Mouse (Mus musculus): ENCODE data around the gene Acrv1. TPM values are rescaled to one million over a fixed set of nuclear protein-coding genes. Genes with fewer than 3 reads are reported as not detected.

Acrv1 gene
- total and polyA plus RNA-seq, 2 experiments from 2014 or later: not detected

DNA sequence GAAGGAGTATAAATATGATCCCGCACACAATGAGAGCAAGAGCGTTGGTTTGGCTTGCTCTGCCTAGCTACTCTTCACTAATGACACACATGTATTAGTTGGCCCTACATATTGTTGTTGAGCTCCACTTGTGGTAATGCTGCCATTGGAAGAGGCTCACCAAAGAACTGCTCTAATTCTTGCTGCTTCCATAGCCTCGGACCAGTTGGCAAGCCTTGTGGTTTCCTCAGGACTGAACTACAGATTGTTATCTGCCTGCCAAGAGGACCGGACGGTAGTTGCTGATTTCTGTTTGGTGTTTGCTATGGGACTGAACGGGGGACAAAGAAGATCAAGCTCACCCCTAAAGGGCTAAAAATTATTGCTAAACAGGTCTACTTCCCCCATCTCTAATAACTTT is 14.3 kb downstream of the Acrv1 start:
- WGBS: 94% methylated on average over 6 of the region's 6 CpGs
- no peak for DNase-seq (ENCODE audit: low spot score)
- H3K4me2 ChIP-seq (ENCODE audit: low read depth, low read length, poor library complexity, severe bottlenecking): no peak overlapping the region

DNA sequence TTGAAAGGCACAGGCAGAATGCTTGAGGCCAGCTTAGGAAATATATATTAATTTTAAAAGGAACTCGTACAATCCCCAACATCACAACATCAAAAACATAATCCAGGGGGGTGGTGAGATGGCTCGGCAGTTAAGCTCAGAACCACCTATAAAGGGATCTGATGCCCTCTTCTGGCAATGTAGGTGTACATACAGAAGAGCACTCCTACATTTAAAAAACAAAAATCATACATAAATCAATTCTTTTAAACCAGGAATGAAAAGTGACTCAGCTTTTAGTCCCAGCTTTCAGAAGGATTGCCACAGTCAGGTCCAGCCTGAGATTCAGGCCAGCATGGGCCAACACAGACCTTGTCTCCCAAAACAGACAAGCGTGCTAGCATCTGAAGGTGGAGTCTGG is 23.6 kb downstream of the Acrv1 start:
- TF ChIP-seq CTCF (IDR thresholded peaks at IDR 0.05): peak; percentile 63
- H3K4me1 ChIP-seq (ENCODE audit: insufficient read depth, low read length): no peaks in the 10 kb centered on the region

More for the DNA sequence above, 14.3 kb downstream of the Acrv1 start:
- ATAC-seq (ENCODE audit: low FRiP score): no peak
- Histone ChIP-seq H3K4me1 (ENCODE audit: insufficient read depth, low read length) (no peaks in the 10 kb centered on the region), H3K27ac (ENCODE audit: low read depth, low read length) (no peak overlapping the region), H3K9me3 (ENCODE audit: low read length) (no peaks in the 10 kb centered on the region), H3K9ac (replicated peaks; ENCODE audit: low read length, poor library complexity, severe bottlenecking) (no peak overlapping the region), H3K27me3 (ENCODE audit: insufficient read depth, low read length) (no peaks in the 10 kb centered on the region), H3K4me3 (ENCODE audit: low read depth, low read length) (no peak overlapping the region), H3K36me3 (ENCODE audit: insufficient read depth, low read length) (no peaks in the 10 kb centered on the region)
- no peak for TF ChIP-seq CTCF (IDR thresholded peaks at IDR 0.05)

DNA sequence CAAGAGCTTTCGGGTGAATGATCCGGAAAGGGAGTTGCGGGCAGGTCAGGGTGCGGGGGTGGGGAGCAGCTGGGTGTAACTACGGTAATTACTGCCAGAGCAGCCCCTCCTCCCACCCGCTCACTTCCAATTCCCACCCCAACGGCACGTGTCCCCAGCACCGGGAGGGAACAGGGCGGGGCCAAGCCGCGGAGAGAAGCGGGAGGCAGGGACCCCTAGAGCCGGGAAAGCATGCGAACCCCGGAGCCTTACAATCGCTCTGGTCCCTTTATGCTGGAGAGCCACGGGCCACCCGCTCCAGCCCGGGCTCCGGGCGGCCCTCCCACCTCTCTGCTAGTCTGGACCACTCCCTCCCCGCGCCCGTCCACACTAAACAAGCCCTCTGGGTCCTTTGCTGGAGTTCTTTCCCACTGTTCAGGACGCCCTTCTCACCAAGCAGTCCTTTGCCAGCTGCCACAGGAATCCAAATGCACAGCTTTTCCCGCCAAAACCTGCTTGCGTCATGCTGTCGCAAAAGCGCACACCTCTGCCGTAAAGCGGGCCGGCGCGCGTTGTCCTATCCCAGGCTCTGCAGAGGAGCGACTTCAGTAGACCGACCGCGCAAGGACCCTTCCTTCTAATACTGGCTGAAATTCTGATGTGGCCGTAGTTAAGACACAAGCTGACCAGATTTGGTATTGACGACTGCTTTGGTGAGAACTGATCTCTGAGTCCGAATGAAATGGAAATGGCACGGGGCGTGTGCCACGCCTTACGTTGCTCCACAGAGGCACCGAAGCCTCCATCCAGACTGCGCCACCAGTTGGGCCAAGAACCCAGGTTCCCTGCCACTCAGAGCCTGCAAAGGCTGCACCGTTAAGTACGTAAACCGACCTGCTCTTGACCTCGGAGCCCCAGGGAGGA is 33.4 kb downstream of the Acrv1 start:
- Histone ChIP-seq H3K36me3 (ENCODE audit: insufficient read depth, low read length) (no peaks in the 10 kb centered on the region), H3K4me2 (ENCODE audit: low read depth, low read length, poor library complexity, severe bottlenecking) (peak overlapping the region; percentile 99), H3K4me1 (ENCODE audit: insufficient read depth, low read length) (0 out of 2 replicates have a peak, but pooled peaks cover 5% of the 10 kb centered on the region), H3K9me3 (ENCODE audit: low read length) (no peaks in the 10 kb centered on the region), H3K9ac (replicated peaks; ENCODE audit: low read length, poor library complexity, severe bottlenecking) (peak overlapping the region; percentile 66), H3K4me3 (ENCODE audit: low read depth, low read length) (peak overlapping the region; percentile 62), H3K27me3 (ENCODE audit: insufficient read depth, low read length) (no peaks in the 10 kb centered on the region), H3K27ac (ENCODE audit: low read depth, low read length) (peak overlapping the region; percentile 65)
- under 1% methylated on average over 52 of the region's 53 CpGs for WGBS
- DNase-seq (ENCODE audit: low spot score) (peak; percentile 93), ATAC-seq (ENCODE audit: low FRiP score) (peak; percentile 93)
- peak; percentile 32 for TF ChIP-seq CTCF (IDR thresholded peaks at IDR 0.05)

More for the DNA sequence above, 23.6 kb downstream of the Acrv1 start:
- ATAC-seq (ENCODE audit: low FRiP score): no peak
- H3K9me3 ChIP-seq (ENCODE audit: low read length): no peaks in the 10 kb centered on the region
- WGBS: 71% methylated on average over 3 of the region's 3 CpGs
- no peak overlapping the region for H3K9ac ChIP-seq (replicated peaks; ENCODE audit: low read length, poor library complexity, severe bottlenecking)
- H3K4me2 ChIP-seq (ENCODE audit: low read depth, low read length, poor library complexity, severe bottlenecking): no peak overlapping the region
- no peaks in the 10 kb centered on the region for H3K27me3 ChIP-seq (ENCODE audit: insufficient read depth, low read length)
- H3K36me3 ChIP-seq (ENCODE audit: insufficient read depth, low read length): peaks cover 4% of the 10 kb centered on the region; the same call in 1 of the 2 replicates
- peak; percentile 35 for DNase-seq (ENCODE audit: low spot score)
- no peak overlapping the region for H3K4me3 ChIP-seq (ENCODE audit: low read depth, low read length)
- no peak overlapping the region for H3K27ac ChIP-seq (ENCODE audit: low read depth, low read length)

DNA sequence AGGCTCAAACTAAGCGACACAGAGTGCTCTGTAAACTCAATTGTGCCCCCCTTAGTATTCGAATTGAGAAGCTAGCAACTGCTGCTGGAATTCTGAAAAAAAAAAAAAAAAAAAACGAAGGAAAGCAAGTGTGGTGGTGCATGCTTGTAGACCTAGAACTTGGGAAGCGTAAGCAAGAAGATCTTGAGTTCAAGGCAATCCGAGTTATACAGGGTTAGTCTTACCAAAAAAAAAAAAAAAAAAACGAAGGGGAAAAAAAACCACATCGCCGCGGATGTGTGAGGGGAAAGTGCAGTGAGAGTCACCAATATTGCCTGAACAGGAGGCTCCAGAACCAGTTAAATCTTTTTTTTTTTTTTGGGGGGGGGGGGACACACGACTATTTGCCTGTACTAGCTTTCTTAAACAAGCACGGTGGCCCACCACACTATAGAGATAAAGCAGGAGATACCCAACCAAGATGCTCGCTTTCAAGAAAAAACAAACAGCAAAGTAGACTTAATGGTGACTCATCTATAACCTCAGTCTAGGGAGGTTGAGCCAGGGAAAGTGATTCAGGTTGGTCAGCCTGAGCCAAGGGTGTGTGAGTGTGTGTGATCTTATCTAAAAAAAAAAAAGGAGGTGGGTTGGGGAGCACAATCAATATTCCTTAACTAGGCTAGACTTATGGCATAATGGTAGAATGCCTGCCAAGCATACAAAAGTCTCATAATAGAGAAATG is 34.2 kb downstream of the Acrv1 start, which contains the start of gene Chek1:
Gene Chek1 (minus strand): TSS at position 32 of the 722 bp plus-strand sequence.
- peak within 1 kb of the TSS; percentile 99 for H3K4me2 ChIP-seq (ENCODE audit: low read depth, low read length, poor library complexity, severe bottlenecking)
- 7% methylated on average over 12 of the region's 12 CpGs for WGBS
- TF ChIP-seq CTCF (IDR thresholded peaks at IDR 0.05): no peak
- ATAC-seq (ENCODE audit: low FRiP score) (peak; percentile 20; the same call in 1 of the 2 replicates), DNase-seq (ENCODE audit: low spot score) (no peak)
- H3K9me3 ChIP-seq (ENCODE audit: low read length): no peaks in the 10 kb centered on the region
- peaks cover 6% of the 10 kb centered on the region; the same call in 1 of the 2 replicates for H3K36me3 ChIP-seq (ENCODE audit: insufficient read depth, low read length)
- H3K27me3 ChIP-seq (ENCODE audit: insufficient read depth, low read length): no peaks in the 10 kb centered on the region
- peak within 1 kb of the TSS; percentile 66 for H3K9ac ChIP-seq (replicated peaks; ENCODE audit: low read length, poor library complexity, severe bottlenecking)
- H3K27ac ChIP-seq (ENCODE audit: low read depth, low read length): peak within 1 kb of the TSS; percentile 65
- peak within 1 kb of the TSS; percentile 62 for H3K4me3 ChIP-seq (ENCODE audit: low read depth, low read length)
- H3K4me1 ChIP-seq (ENCODE audit: insufficient read depth, low read length): 0 out of 2 replicates have a peak, but pooled peaks cover 5% of the 10 kb centered on the region

Other genes starting within 250 kb of the Acrv1 start
- gene Gm9513, start 217.6 kb upstream of the Acrv1 start, total RNA-seq (2014; rRNA removed): not detected in 2 replicates
- gene Gm9513, start 217.6 kb upstream of the Acrv1 start, polyA plus RNA-seq (2015; fragmentation: Nextera tagmentation; extraction: Ambion mirVana): not detected in 2 replicates
- gene Gm5615, start 151.3 kb upstream of the Acrv1 start, total RNA-seq (2014; rRNA removed): not detected in 2 replicates
- not detected in 2 replicates for gene Gm5615, start 151.3 kb upstream of the Acrv1 start, polyA plus RNA-seq (2015; fragmentation: Nextera tagmentation; extraction: Ambion mirVana)
- not detected in 2 replicates for gene Gm17689, start 110.6 kb upstream of the Acrv1 start, total RNA-seq (2014; rRNA removed)
- gene Gm17689, start 110.6 kb upstream of the Acrv1 start, polyA plus RNA-seq (2015; fragmentation: Nextera tagmentation; extraction: Ambion mirVana): not detected in 2 replicates
- not detected in 2 replicates for gene A630095E13Rik, start 49.8 kb upstream of the Acrv1 start, total RNA-seq (2014; rRNA removed)
- gene A630095E13Rik, start 49.8 kb upstream of the Acrv1 start, polyA plus RNA-seq (2015; fragmentation: Nextera tagmentation; extraction: Ambion mirVana): not detected in 2 replicates
- gene Chek1, start 33.8 kb downstream of the Acrv1 start, total RNA-seq (2014; rRNA removed): 3.4 and 3.7 TPM in 2 replicates
- gene Chek1, start 33.8 kb downstream of the Acrv1 start, polyA plus RNA-seq (2015; fragmentation: Nextera tagmentation; extraction: Ambion mirVana): 1.9 and 2.9 TPM in 2 replicates
- 62.1 and 64.4 TPM in 2 replicates for gene Stt3a, start 74.5 kb downstream of the Acrv1 start, total RNA-seq (2014; rRNA removed)
- 63.3 and 73.6 TPM in 2 replicates for gene Stt3a, start 74.5 kb downstream of the Acrv1 start, polyA plus RNA-seq (2015; fragmentation: Nextera tagmentation; extraction: Ambion mirVana)
- gene Ei24, start 104.2 kb downstream of the Acrv1 start, total RNA-seq (2014; rRNA removed): 87.6 and 94.0 TPM in 2 replicates
- gene Ei24, start 104.2 kb downstream of the Acrv1 start, polyA plus RNA-seq (2015; fragmentation: Nextera tagmentation; extraction: Ambion mirVana): 103 and 106 TPM in 2 replicates
- 371 and 469 TPM in 2 replicates for gene Fez1, start 128.6 kb downstream of the Acrv1 start, total RNA-seq (2014; rRNA removed)
- 530 and 548 TPM in 2 replicates for gene Fez1, start 128.6 kb downstream of the Acrv1 start, polyA plus RNA-seq (2015; fragmentation: Nextera tagmentation; extraction: Ambion mirVana)

Measured in midbrain, postnatal 0 days (tissue).